Mouse (Mus musculus) olfactory bulb, adult 2 months (tissue): Measurements from ENCODE around the gene Top2b.

Source experiments
- CTCF ChIP-seq: fragments of 200-500 bp; IDR thresholded peaks from 2 replicates; pipeline ENCODE4 v1.5.1; 2012; ENCODE audit warnings: low read depth, mild to moderate bottlenecking, low read length, moderate library complexity; ENCODE audit not compliant: insufficient read depth
- POLR2A ChIP-seq: fragments of 200-500 bp; IDR thresholded peaks from 2 replicates; pipeline ENCODE4 v1.6.1; 2012; ENCODE audit warnings: mild to moderate bottlenecking, low read depth, low read length, moderate library complexity; ENCODE audit not compliant: insufficient read depth

DNA sequence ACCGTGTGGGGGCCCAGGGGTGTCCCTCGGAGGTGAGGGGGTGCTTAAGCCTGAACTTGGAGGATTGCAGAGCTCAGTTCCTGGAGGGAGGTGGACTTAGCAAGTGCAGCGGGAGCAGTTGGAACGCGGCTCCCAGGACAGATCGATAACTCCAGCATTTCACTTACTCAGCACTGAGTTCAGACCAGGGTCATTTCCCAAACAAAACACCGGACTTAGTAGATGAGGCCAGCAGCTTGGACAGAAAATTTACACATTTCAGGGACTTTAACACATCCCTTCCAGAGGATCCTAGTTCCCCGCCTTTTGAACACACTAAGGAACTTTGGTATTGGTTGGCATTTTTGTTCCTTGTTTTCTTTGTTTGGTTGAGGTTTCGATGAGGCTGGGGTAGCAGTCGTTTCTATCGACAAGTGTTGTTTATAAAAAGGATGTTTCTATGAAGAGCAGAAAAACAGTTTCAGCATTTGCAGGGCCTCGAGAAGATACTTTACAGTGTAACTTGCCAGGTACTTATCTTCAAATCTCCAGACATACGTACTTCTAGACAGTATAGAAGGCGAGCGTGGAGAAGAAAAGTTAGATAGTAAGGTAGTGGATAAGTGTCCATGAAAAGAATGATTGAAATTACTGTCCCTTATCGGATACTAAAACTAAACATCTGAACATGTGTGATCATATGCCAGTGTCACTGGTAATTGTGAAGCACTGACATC is 1.4 kb downstream of the Top2b start:
- TF ChIP-seq CTCF: no peak
- TF ChIP-seq POLR2A: no peak
